ENCODE assay signal across 13 mouse cellular contexts in genomic region chr13:20238743-20239142, GRCm38 (mm10).
"Had no signal": no experiment of that assay in that cellular context is flagged by ENCODE, and none has a peak within 500 bp of the region (broad histone marks: within the 10 kb centered on the region; RNA-seq: fewer than 3 reads in every experiment).

No protein-coding gene starts in this region.

- H3K4me1 ChIP-seq: liver, embryonic 13.5 days; midbrain, embryonic 13.5 days; stomach, embryonic 15.5 days had no signal

- ATAC-seq: midbrain, embryonic 13.5 days had no signal

- H3K4me2 ChIP-seq: kidney, embryonic 15.5 days; liver, embryonic 13.5 days; lung, embryonic 14.5 days; midbrain, embryonic 13.5 days; stomach, embryonic 15.5 days had no signal

- H3K9me3 ChIP-seq: kidney, embryonic 15.5 days; liver, embryonic 13.5 days; midbrain, embryonic 13.5 days; stomach, embryonic 15.5 days had no signal

- H3K36me3 ChIP-seq: kidney, embryonic 15.5 days; liver, embryonic 13.5 days; midbrain, embryonic 13.5 days; stomach, embryonic 15.5 days had no signal

- H3K9ac ChIP-seq: kidney, embryonic 15.5 days; liver, embryonic 13.5 days; lung, embryonic 14.5 days; midbrain, embryonic 13.5 days; stomach, embryonic 15.5 days had no signal

- H3K27ac ChIP-seq: left cerebral cortex, adult 2 months; liver, embryonic 13.5 days; midbrain, embryonic 13.5 days; stomach, embryonic 15.5 days had no signal

- DNase-seq: kidney, adult 8-10 months; layer of hippocampus, postnatal 36 days; liver, embryonic 13.5 days; lung, embryonic 14.5 days; lung, postnatal 10 days; lung, postnatal 36 days; right cerebral cortex, postnatal 25 days; spleen, adult 18-20 months; thymus, postnatal 36 days had no signal

- H3K27me3 ChIP-seq: kidney, embryonic 15.5 days; liver, embryonic 13.5 days; midbrain, embryonic 13.5 days; stomach, embryonic 15.5 days had no signal

- H3K4me3 ChIP-seq: kidney, embryonic 15.5 days; left cerebral cortex, adult 2 months; liver, embryonic 13.5 days; midbrain, embryonic 13.5 days; stomach, embryonic 15.5 days had no signal
